Mouse (Mus musculus) hindbrain, embryonic 10.5 days (tissue): Measurements from ENCODE around the gene BC037034. TPM values are rescaled to one million over a fixed set of nuclear protein-coding genes. Genes with fewer than 3 reads are reported as not detected.
"Not testable (repeated sequence)": the region's sequence is repeated elsewhere in the genome, so short reads cannot be mapped to it uniquely, and the experiment has no call there.

Source experiments
- DNase-seq: peaks from one replicate; pipeline ENCODE4 v3.0.0-alpha.2; 2017; ENCODE audit warnings: low spot score
- H3K27ac ChIP-seq: fragments of 300-500 bp; sonication (generic); 2 replicates; pipeline ENCODE4 v1.5.1; 2016; ENCODE audit warnings: mild to moderate bottlenecking, moderate library complexity
- H3K27me3 ChIP-seq: fragments of 300-500 bp; sonication (generic); 2 replicates; pipeline ENCODE4 v1.6.1; 2016; ENCODE audit warnings: mild to moderate bottlenecking; ENCODE audit not compliant: poor library complexity, insufficient read depth, severe bottlenecking
- H3K36me3 ChIP-seq: fragments of 300-500 bp; sonication (generic); 2 replicates; pipeline ENCODE4 v1.6.1; 2016; ENCODE audit warnings: mild to moderate bottlenecking, moderate library complexity
- H3K4me1 ChIP-seq: fragments of 300-500 bp; sonication (generic); replicated peaks from 2 replicates; pipeline ENCODE4 v1.6.1; 2016; ENCODE audit warnings: mild to moderate bottlenecking
- H3K4me3 ChIP-seq: fragments of 300-500 bp; sonication (generic); 2 replicates; pipeline ENCODE4 v1.5.1; 2016; ENCODE audit warnings: mild to moderate bottlenecking, moderate library complexity
- H3K9me3 ChIP-seq: fragments of 300-500 bp; sonication (generic); 2 replicates; pipeline ENCODE4 v1.6.1; 2016; ENCODE audit warnings: mild to moderate bottlenecking, moderate library complexity
- WGBS: fragments of 180-500 bp; shearing (Covaris S2); methylation state at CpG from one replicate; pipeline ENCODE4 v1.1.7; 2016; 5-methylcytosine and 5-hydroxymethylcytosine counted together
- polyA plus RNA-seq: library from polyadenylated mRNA; unstranded; fragments of >200 nt; fragmentation: Nextera tagmentation; extraction: Ambion mirVana; gene quantifications from 2 replicates; pipeline ENCODE4 v1.2.1, GENCODE M21; 2016

Gene BC037034
- polyA plus RNA-seq, 1 experiment from 2014 or later: 10.1 TPM

DNA sequence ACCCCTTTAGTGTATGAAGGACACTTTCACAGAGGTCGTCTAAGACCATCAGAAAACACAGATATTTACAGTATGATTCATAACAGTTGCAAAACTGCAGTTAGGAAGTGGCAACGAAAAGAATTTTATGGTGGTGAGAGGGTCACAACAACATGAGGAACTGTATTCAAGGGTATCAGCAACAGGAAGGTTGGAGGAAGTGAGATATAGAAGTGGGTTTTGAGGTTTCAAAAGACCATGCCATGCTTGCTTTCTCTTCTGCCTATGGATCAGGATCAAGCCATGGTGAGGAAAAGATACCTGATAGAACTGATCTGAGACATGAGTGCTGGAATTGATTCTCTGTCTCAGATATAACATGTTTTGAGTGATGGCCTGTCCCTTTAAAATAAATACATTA is 36.5 kb downstream of the BC037034 start:
- WGBS: 72% methylated on average over 2 of the region's 2 CpGs
- Histone ChIP-seq H3K36me3 (no peaks in the 10 kb centered on the region), H3K9me3 (no peaks in the 10 kb centered on the region), H3K27ac (no peak overlapping the region), H3K27me3 (no peaks in the 10 kb centered on the region), H3K4me3 (no peak overlapping the region), H3K4me1 (no peaks in the 10 kb centered on the region)
- DNase-seq: no peak

DNA sequence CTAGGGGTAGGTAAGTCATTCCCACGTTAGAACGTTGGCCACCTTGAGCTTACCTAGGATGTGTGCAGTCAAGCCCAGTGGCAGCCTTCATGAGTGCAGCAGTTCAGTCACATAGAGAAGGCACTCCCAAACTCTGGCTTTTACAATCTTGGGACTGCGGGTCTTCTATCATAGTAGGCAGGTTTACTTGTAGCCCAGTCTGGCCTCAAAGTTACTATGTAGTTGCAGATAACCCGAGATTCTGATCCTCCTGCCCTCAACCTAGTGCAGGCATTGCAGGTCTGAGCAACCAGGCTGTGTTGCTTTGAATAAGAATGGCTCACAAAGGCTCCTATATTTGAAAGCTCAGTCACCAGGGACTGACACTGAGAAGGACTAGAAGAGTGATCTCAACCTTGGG is 37.3 kb downstream of the BC037034 start:
- no peaks in the 10 kb centered on the region for H3K27me3 ChIP-seq
- no peaks in the 10 kb centered on the region for H3K9me3 ChIP-seq
- WGBS: 83% methylated on average over 4 of the region's 4 CpGs
- no peaks in the 10 kb centered on the region for H3K36me3 ChIP-seq
- no peak for DNase-seq
- no peaks in the 10 kb centered on the region for H3K4me1 ChIP-seq
- no peak overlapping the region for H3K27ac ChIP-seq
- H3K4me3 ChIP-seq: no peak overlapping the region

DNA sequence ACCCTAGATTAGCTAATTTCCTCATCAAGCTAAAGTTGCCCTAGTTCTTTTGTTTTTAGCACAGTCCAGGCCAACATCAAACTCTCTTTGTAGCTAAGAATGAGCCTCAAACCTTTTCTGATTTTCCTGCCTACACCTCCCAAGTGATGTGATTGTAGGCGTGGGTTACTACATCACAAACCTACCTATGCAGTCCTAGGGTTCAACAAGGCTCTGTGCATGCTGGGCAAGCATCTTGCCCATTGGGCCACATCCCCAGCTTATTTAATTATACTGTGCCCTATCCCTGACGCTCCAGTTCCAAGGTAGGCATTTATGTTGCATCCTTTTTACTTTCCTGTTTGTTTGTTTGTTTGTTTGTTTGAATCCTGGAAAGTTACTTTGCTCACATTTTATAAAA is 38.1 kb downstream of the BC037034 start, which contains the start of gene Nxpe5:
Nxpe5 (plus strand) TSS at position 199 of the 400 bp plus-strand sequence.
- Histone ChIP-seq H3K4me1 (no peaks in the 10 kb centered on the region), H3K27me3 (no peaks in the 10 kb centered on the region), H3K36me3 (no peaks in the 10 kb centered on the region), H3K4me3 (no peak within 1 kb of the TSS), H3K9me3 (no peaks in the 10 kb centered on the region), H3K27ac (no peak within 1 kb of the TSS)
- no peak for DNase-seq
- WGBS: 61% methylated on average over 2 of the region's 2 CpGs

DNA sequence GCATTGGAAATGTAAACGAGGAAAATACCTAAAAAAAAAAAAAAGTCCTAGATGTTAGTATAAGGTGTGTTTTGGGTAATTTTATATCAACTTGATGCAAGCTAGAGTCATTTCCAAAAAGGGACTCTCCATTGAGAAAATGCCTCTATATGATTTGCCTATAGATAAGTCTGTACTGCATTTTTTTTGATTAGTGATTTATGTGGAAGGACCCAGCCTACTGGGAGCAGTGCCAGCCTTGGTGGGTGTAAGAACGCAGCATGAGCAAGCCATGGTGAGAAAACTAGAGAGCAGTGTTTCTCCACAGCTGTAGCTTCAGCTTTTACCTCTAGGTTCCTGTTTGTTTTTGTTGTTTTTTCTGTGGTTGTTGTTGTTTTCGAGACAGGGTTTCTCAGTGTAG is 40.5 kb downstream of the BC037034 start:
- no peaks in the 10 kb centered on the region for H3K36me3 ChIP-seq
- no peak overlapping the region for H3K27ac ChIP-seq
- WGBS: 67% methylated on average over 3 of the region's 3 CpGs
- no peaks in the 10 kb centered on the region for H3K27me3 ChIP-seq
- no peaks in the 10 kb centered on the region for H3K9me3 ChIP-seq
- no peaks in the 10 kb centered on the region for H3K4me1 ChIP-seq
- no peak overlapping the region for H3K4me3 ChIP-seq
- DNase-seq: no peak

DNA sequence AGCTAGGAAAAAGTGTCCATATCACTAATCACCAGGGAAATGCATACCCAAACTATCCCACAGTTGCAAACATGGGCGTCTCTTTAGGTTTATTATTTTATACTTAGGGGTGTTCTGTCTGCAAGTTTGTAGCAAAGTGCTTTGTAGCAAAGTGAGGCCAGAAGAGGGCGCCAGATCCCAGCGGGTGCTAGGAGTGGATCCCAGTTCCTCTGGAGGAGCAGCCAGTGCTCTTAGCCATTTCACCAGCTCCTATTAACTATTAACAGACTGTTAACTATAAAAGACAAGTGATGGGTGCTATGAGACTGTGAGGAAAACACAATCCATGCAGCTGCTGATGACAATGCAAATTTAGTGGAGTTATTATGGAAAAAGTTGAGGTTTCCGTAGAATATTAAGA is 41.7 kb downstream of the BC037034 start:
- no peaks in the 10 kb centered on the region for H3K36me3 ChIP-seq
- peaks cover 3% of the 10 kb centered on the region; the same call in 1 of the 2 replicates for H3K9me3 ChIP-seq
- H3K4me3 ChIP-seq: no peak overlapping the region
- 26% methylated on average over 4 of the region's 4 CpGs for WGBS
- no peak overlapping the region for H3K27ac ChIP-seq
- no peaks in the 10 kb centered on the region for H3K4me1 ChIP-seq
- DNase-seq: peak; percentile 71
- no peaks in the 10 kb centered on the region for H3K27me3 ChIP-seq

DNA sequence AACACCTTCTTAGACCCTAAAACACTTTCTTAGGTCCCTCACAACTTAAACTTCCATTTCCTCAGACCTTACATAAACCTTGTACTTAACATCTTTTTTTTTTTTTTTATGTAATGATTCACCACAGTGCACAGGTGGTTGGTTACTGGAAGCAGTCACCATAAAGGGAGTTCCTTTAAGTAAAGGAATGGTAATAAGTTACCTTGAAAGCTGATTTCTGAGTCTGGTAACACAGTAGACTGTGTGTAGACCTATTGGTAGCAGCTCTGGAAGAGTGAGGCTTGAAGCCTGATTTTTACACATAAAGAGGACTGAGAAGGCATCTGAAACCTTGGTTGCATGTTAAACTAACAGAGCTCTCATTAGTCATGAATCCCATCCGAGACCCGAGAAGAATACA is 44.0 kb downstream of the BC037034 start:
- H3K4me3 ChIP-seq: no peak overlapping the region
- H3K9me3 ChIP-seq: peaks cover 26% of the 10 kb centered on the region
- no peaks in the 10 kb centered on the region for H3K4me1 ChIP-seq
- no peaks in the 10 kb centered on the region for H3K27me3 ChIP-seq
- no peaks in the 10 kb centered on the region for H3K36me3 ChIP-seq
- WGBS: 80% methylated on average over 2 of the region's 2 CpGs
- DNase-seq: no peak
- no peak overlapping the region for H3K27ac ChIP-seq

DNA sequence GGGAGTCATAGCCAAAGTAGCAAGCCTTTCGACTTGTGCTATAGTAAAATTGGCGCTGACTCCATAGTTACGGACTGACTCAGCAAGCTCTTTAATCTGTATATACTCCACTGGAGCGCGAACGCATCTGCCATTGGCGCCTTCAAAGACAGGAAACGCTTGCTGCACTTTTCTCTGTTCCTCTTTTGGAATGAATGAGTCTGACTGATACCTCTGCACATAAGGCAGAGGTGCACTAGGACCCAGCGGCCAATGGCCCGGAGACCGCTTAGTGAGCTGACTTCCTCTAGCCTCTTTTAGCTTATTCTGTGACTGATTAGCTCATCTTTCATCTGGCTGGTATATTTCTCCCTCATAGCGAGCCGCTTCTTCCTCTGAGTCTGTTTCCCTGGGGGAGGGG is 47.2 kb downstream of the BC037034 start:
- DNase-seq, H3K4me3 ChIP-seq, H3K27me3 ChIP-seq, H3K4me1 ChIP-seq, H3K27ac ChIP-seq, H3K36me3 ChIP-seq: not testable (repeated sequence)
- WGBS: 93% methylated on average over 13 of the region's 13 CpGs
- peaks cover 41% of the 10 kb centered on the region for H3K9me3 ChIP-seq

Other genes with a start within 250 kb of the BC037034 start
- gene Smok3a, start 242.8 kb downstream of the BC037034 start, polyA plus RNA-seq: not detected in 2 replicates
- gene Smok3b, start 242.6 kb downstream of the BC037034 start, polyA plus RNA-seq: not detected in 2 replicates
- not detected in 2 replicates for gene Smok3c, start 210.8 kb downstream of the BC037034 start, polyA plus RNA-seq
- 24.5 and 26.3 TPM in 2 replicates for gene Zkscan1, start 178.9 kb downstream of the BC037034 start, polyA plus RNA-seq
- gene Zscan21, start 147.1 kb downstream of the BC037034 start, polyA plus RNA-seq: 105 and 109 TPM in 2 replicates
- gene Zfp113, start 108.3 kb downstream of the BC037034 start, polyA plus RNA-seq: 38.9 and 42.4 TPM in 2 replicates
- gene Cops6, start 103.0 kb downstream of the BC037034 start, polyA plus RNA-seq: 354 and 372 TPM in 2 replicates
- 26.2 and 29.7 TPM in 2 replicates for gene Ap4m1, start 92.0 kb downstream of the BC037034 start, polyA plus RNA-seq
- 324 and 361 TPM in 2 replicates for gene Mcm7, start 91.6 kb downstream of the BC037034 start, polyA plus RNA-seq
- 128 and 136 TPM in 2 replicates for gene Taf6, start 76.6 kb downstream of the BC037034 start, polyA plus RNA-seq
- 50.7 and 52.2 TPM in 2 replicates for gene Cnpy4, start 76.5 kb downstream of the BC037034 start, polyA plus RNA-seq
- gene Mblac1, start 69.7 kb downstream of the BC037034 start, polyA plus RNA-seq: 8.8 and 11.8 TPM in 2 replicates
- not detected in 2 replicates for gene Nxpe5, start 38.1 kb downstream of the BC037034 start, polyA plus RNA-seq
- gene Lamtor4, start 8.6 kb downstream of the BC037034 start, polyA plus RNA-seq: 49.5 and 63.6 TPM in 2 replicates
- 7.9 and 8.5 TPM in 2 replicates for gene Gal3st4, start 8.8 kb upstream of the BC037034 start, polyA plus RNA-seq
- gene Gm43720, start 15.9 kb upstream of the BC037034 start, polyA plus RNA-seq: 0.13 and 0.26 TPM in 2 replicates
- 48.0 and 95.4 TPM in 2 replicates for gene Gpc2, start 16.0 kb upstream of the BC037034 start, polyA plus RNA-seq
- gene Stag3, start 16.2 kb upstream of the BC037034 start, polyA plus RNA-seq: 3.4 and 3.9 TPM in 2 replicates
- 0.14 TPM in 1 of 2 replicates, not detected in the other for gene Pvrig, start 77.9 kb upstream of the BC037034 start, polyA plus RNA-seq
- 38.1 and 40.4 TPM in 2 replicates for gene Zfp157, start 177.4 kb upstream of the BC037034 start, polyA plus RNA-seq